Mouse (Mus musculus) thymus, postnatal 14 days (tissue): ENCODE measurements around the gene Myo15b.
"Not testable (repeated sequence)": the region's sequence is repeated elsewhere in the genome, so short reads cannot be mapped to it uniquely, and the experiment has no call there.

Source experiments
- DNase-seq: peaks from one replicate; pipeline ENCODE4 v3.0.0; 2021

The Myo15b gene

DNA sequence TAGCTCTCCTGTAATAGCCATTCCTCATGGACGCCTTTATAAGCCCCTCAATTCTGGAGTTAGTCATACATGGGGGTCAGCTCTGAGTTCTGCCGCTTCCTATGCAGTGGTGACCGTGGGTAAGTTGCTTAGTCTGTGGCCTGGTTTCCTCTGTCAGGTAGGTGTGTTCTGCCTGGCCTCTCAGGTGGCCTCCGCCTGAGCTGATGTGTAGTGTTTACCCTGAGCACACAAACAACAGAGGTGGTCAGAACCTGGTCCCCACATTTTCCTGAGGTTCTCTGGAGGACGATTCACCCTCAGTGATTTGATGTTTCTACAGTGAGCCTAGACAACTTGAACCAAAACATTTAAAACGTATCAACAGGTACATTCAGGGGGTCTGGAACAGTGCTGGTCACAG is 26.1 kb upstream of the Myo15b start:
- no peak for DNase-seq

DNA sequence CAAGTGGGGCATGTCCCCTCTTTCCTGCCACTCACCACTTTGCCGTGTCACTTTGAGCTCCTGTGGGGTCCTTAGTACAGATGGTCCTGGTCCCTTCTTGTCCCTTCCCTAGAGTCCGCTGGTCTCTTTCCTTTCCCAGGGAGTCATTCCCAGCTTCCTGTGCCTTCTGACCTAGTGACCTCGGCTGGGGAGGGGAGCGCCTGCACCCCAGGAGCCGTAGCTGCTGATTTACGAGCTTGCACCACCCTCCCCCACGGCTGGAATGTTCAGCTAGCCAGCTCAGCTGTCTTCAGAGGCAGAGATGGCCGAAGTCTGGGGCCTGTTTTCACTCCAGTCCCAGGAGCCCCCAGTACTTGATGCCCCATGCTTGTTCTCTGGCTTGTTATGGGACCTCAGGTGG is 25.7 kb upstream of the Myo15b start:
- no peak for DNase-seq

DNA sequence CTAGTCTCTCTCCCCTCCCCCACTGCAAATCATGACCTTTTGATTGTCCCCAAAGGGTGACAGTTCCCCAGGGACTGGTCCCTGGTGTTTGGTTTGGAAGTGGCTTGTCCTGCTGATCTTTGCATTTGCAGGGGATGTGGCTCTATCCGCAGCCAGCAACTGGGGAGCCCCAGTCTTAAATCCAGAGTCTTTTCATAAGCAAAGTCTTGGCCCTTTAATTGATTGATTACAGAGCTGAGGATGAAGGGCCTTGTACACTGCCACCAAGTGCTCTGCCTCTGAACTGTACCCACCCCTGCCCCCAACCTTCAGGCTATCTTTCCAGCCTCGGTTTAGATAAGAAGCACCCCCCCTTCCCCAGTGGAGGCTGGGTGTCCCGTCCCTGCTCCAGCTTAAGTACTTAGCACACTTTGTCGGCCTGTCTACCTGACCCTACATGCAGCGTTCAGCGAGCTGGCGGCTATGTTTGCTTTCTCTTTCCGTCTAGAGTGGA is 25.1 kb upstream of the Myo15b start:
- DNase-seq: no peak

DNA sequence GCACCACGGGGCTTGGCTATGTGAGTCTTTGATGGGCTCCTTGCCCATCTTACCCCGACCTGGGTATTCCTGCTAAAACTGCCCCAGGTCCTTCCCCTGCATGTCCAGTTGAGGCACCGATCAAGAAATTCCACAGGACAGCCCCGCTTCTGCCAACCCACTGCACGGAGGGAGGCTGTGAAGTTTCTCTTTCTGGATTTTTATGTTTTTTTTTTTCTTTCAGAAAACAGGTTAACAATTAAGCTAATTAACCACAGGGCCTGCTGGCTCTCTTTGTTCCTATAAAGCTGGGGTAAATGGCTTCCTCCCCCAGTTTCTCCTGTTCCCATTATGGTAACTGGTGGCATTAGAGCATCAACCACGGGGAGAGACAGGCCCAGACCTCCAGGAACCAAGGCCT is 24.2 kb upstream of the Myo15b start:
- no peak for DNase-seq

DNA sequence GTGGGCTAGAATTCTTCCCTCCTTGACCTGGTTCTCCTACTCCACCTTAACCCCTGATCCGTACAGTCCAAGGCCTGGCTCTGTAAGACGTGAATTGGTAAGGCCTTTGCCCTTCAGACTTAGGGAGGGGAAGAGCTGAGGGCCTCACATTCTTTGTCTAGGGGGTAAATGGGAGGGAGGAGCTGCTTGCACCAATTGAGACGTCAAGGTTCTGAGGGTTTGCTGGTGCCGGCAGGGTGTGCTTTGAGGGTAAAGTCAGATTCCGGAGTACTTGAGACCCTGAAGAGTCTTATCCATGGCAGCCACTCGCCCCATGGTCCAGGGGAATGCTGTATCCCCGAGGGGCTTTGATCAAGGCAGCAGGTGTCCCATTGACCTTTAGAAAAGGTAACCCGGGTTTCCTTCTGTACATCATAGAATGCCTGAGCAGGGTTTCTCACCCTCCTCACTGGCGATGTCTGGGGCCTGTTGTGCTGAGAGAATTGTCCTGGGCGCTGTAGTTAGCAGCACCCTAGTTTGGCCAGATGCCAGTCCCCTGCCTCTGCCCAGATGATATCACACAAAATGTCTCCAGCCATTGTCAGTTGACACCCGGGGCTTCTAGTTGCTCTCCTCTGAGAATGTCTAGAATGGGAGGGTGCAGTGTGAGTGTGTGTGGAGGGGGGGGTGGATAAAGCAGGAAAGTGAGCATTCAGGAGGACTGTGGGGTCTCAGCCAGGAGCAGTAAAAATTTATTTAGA is 21.4 kb upstream of the Myo15b start:
- no peak for DNase-seq

DNA sequence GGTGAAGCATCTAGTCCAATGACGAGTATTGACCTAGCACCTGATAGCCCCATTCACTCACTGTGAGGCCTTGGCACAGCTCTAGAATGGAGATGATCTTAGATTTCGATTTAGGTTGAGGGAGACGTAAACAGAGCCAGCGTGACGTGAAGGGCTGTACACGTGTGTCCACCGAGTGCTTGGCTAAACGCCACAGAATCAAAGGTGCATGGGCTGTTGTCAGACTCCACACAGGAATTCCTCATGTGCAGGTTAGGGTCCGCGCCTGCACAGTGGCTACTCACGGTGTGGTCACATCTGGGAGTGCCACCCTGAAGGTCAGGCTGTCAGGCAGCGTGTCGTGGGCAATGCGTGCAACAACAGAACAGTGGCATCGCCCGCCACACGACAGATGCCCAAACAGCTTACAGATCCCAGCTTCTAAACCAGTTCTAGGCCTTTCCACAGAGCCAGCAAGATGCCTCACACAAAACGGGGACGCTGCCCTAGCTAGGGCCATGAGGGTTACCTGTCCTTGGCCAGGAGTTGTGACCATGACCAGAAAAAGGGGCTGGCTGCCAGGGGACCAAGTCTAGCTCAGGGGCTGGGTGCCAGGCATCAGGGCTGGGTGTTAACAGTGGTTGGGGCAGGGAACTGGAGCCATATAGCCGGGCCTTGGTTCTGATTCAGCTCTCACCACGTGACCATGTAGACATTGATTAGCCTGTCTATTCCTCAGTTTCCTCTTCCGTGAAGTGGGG is 20.4 kb upstream of the Myo15b start:
- DNase-seq: no peak

DNA sequence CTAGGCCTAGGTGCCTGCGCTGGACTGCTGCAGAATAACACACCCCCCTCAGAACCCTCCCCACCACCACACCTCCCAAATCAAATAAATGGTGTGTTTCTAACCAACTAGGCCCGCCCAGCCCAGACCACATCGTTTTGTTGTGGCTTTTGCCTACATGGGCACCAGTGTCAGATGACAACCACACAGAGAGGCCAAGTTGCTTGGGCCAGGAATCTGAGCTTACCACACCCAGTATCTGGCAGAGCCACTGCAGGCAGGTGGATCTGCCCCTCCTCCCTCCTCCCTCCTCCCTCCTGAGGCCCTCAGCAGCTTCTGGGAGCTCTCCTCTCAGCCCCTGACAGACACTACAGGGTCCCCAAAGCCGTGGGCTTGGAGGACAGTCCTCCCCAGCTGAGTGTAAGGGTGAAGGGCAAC is 19.3 kb upstream of the Myo15b start:
- no peak for DNase-seq

DNA sequence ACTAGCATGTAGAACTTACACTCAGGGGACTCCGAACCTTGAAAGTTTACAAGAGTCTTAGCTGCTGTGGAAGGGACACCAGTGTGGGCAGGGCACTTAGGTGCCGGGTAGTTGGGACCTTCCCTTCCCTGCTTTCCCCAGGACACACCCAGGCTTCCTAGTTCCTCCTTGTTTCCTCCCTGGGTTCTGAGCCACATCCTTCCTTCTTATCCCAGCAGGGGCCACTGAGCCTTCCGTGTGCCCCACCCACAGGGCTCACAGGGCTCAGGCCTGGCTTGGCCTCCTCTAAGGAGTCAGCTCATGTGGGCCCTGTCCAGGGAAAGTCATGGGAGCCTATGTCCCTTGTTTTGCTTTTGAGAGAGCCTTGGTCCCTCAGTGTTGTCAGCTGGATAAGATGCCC is 18.5 kb upstream of the Myo15b start:
- DNase-seq: no peak

DNA sequence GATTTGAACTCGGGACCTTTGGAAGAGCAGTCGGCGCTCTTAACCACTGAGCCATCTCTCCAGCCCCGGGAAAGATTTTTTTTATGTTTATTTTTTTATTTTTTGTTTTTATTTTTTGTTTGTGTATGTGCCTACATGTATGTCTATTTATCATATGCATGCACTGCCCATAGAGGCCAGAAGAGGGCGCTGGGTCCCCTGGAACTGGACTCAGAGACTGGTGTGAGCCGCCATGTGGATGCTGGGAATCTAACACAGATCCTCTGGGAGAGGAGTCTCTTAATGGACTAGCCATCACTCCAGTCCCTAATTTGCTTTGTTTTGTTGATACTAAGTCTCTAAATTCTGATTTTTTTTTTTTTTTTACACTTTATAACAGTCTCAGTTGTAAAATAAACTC is 17.2 kb upstream of the Myo15b start:
- no peak for DNase-seq

DNA sequence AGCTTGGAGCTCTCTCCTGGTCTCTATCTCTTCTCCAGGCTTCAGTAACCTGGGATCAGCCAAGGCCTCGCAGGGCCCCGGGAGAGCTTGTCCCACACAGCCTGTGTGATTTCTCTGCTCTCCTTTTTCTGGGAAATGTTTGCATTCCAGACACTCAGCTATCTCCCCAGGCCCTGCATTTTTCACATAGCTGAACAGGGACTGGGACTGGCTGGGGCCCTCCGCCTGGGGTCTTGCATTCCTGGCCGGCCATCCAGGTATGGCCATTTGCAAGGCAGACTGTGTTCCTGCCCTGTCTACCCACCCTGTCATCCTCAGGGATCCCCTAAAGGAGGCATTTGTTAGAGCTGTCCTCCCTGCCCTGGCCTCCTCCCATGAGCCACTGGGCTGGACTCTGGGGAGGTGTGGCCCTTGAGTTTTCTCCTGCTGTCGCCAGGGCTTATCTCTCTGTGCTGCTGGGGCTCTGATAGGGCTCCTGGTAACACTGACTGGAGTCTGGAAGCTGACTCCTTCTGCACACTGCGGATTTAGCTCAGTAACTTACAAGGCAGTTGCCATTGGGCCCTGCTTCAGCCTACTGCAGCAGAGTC is 16.1 kb upstream of the Myo15b start:
- DNase-seq: no peak

DNA sequence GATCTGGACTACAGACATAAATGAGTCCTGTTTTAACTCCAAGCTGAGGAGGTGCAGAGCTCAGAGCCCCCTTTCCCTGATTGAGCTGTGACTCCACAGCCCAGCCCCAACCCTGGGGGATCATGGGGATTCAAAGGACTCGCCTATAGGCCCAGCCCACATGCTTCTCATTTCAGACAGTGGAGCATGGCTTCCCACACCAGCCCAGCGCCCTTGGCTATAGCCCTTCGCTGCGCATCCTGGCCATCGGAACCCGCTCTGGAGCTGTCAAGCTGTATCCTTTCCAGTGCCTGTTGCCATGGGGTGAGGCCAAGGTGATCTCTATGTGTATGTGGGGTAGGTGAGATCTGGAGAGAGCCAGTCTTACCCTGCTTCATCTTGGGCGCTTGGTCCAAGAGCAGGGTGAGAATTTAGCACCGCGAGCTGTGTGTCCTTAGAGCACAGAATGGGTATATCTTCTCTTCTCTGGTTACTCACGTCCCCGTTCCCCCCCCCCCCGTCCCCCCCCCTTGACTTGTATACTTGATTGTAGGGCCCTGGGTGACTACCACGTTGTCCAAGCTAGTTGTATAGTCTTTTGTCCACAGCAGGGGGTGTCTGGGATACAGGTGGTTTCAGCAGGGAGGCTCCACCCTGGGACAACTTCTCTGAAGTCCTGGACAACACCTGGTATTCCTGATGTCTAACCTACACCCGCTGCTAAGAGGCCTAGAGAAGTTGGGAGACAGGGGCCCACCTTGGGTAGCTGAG is 14.9 kb upstream of the Myo15b start:
- no peak for DNase-seq

DNA sequence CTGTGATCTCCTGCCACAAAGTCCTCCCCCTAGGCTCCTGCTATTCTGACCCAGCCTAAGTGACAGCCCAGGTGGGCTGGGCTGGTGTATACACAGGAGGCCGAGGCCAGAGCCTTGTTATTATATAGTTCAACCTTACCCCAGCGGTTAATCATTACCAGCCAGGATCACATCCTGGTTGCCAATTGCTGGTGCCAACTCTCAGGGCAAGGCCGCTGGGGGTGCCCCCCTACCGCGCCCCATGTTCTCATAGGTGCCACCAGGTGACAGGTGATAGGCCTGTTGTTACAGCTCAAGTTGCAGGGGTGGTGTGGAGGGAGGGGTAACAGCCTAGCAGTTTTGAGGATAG is 14.3 kb upstream of the Myo15b start:
- no peak for DNase-seq

DNA sequence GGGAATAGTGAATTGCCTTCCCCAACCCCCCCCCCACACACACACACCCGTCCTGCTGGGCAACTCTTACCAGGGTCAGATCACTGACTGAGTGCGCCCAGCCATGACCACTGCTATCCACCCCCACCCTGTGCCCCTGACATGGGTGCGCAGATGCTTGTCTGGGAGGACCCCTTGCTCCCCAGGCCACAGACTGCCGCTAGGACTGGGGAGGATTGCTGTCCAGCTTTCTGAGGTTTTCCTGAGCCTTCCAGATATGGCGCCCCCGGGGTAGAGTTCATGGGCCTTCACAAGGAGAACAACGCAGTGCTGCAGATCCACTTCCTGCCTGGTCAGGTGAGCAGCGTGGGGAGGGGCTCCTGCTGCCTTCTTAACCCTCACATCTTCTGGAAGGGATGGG is 14.0 kb upstream of the Myo15b start:
- DNase-seq: no peak

DNA sequence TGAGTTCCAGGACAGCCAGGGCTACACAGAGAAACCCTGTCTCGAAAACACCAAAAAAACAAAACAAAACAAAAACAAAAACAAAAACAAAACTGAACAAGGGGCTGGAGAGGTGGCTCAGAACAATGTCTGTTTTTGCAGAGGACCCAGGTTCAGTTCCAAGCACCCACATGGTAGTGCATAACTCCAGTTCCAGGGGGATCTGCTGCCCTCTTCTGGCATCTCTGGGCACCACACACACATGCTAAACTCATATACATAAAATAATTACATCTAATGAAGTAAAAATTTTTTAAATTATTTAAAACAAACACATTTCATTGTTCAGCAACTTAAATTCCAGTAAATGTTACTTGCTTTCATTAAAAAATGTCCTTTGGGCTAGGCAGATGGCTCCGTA is 12.4 kb upstream of the Myo15b start:
- no peak for DNase-seq

DNA sequence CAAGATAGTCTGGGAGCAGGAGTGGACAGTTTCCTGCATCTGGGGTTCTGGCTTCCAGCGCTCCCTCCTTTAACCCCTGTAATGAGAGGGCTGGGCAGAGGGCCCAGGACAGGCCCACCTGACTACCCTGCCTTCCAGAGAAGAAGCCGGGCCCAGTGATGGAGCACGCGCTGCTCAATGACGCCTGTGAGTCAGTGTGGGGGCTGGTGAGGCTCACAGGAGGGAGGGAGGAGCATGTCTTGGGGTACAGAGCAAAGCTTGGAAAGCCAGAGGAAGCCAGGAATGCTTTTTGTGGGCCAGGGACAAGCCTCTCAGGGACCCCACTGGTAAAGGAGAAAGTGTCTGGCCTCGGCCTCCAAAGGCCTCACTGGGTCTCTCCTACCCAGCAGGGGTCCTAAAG is 3.5 kb upstream of the Myo15b start:
- no peak for DNase-seq

DNA sequence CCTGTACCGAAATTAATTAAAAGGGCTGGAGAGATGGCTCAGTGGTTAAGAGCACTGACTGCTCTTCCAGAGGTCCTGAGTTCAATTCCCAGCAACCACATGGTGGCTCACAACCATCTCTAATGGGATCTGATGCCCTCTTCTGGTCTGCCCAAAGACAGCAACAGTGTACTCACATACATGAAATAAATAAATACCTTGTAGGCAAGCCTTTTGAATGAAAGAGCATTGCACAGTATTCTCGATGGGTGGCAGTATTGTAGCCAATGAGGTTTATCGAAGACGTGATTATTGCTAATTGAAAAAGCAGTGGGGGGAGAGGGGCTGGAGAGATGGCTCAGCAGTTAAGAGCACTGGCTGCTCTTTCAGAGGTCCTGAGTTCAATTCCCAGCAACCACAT is 1.1 kb upstream of the Myo15b start:
- DNase-seq: not testable (repeated sequence)

DNA sequence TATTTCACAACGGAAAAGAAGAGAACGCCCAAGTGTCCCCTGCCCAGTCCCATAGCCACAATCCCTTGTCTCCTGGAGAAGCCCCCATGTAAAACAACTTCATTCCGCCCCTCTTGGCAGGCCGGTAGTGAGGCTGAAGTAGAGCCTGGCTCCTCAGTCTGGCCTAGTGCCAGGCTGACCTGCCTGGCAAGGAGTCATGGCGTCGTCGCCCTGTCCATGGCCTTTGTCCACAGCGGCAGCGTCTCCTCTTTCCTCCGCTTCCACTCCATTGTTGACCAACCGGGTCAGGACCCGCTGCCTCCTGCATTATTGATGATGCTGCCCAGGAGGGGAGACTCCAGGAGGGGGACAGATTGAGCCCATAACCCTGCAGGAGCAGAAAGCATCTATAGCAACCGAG is 270 bp upstream of the Myo15b start:
- no peak for DNase-seq

DNA sequence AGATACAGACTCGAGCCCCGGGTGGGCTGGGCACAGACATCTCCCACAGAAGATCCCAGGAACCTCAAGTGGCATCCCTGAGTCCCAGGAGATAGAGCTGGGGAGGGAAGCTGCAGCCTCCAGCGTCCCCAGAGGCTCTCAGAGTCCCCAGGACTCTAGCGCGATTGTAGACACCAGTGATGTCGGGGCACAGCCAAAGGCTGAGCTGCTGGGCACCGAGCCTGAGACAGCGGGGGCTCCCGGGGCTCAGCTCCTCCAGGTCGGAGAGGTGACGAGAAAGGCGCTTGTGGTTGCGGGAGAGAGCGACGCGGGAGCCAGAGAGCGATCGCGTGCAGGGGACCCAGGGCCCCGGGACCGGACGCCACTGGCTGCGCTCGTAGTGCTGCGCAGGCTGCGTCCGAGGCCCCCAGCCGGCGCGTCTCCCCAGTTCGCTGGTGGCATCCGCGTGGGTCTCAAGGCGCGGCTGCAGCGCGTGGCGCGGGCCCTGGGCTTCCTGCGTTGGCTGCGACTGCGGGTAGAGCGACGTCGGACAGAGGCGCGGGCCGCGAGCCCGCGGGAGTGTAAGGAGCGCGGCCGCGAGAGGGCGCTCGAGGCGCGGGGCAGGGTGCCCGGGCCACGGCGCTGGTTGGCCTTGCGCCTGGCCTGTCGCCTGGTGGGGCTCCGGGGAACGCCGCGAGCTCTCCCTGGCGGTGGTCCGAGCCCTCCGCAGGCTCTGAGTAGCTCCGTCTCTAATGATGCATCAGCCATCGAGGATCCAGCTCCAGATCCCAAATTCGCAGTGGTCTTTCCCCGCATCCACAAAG is 1.1 kb downstream of the Myo15b start:
- DNase-seq: peak; percentile 89

DNA sequence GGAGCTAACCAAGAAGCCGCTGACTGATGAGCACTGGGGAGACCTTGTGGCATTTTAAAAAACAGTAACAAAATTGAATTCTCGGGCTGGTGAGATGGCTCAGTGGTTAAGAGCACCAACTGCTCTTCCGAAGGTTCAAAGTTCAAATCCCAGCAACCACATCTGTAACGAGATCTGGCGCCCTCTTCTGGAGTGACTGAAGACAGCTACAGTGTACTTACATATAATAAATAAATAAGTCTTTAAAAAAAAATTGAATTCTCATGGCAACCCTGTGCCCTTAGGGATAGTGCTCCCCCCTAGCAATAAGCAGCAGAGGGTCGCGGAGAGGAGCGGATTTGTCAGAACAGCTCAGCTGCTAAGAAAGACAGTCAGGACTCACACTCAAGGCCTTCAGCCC is 5.7 kb downstream of the Myo15b start:
- DNase-seq: no peak

DNA sequence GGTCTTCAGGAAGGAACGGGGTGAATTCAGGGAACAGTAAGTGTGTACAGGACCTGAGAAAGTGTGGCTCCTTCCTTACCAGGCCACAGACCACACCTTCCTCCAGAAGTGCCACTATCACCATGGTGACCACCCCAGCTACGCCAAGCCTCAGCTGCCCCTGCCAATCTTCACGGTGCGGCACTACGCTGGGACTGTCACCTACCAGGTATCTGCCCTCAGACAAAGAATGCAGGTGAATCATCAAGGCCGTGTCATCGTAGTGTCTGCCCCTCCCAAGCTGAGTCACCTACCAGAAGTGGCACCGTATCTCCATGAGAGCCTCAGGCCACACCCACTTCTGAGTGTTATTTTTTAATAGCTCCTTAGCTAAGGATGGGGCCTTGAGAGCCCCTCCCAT is 11.2 kb downstream of the Myo15b start:
- no peak for DNase-seq

DNA sequence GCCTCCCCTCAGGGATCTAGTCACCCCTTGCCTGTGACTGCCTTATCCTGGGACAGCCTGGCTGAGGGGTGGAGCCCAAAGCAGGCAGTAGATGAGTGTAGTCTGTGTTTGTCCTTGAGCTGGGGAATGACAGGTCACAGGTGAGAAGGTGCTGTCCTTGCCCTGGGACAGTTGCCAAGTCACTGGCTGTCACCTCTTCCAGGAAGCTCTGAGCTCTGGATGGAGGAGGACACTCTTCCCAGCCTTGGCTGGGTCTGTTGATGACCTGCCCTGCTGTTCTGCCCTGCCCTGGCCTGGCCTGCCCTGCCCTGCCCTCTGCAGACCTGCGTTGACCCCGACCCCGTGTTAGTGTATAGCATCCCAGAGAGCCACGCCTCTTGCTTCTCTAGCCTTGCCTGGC is 14.2 kb downstream of the Myo15b start:
- no peak for DNase-seq

DNA sequence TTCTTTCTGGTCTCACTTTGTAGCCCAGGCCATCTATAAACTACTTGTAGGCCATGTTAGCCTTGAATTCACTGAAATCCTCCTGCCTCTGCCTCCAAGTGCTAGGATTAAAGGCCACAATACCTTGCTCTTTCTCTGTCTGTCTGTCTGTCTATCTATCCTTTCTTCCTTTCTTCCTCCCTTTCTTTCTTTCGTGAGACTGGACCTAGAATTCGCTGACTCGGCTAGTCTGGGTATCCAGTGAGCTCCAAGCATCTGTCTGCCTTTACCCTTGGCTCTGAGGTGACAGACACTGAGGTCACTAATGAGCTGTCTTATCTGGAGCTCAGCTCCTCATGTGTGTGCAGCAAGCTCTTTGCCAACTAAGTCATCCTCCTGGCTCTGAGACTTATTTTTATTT is 17.7 kb downstream of the Myo15b start:
- DNase-seq: no peak

DNA sequence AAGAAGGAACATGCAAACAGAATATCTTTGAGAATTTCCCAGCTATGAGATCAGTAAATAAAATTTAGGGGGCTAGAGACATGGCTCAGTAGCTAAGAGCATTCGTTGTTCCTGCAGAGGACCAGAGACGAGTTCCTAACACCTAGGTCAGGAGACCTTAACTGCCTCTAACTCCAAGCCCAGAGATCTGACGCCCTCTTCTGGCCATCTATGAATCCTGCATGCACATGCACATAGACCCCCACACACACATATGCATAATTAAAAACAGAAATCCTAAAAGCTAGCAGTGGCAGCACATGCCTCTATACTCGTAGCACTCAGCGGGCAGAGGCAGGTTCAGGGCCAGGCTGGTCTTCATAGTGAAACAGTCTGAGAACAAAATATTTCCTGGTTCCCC is 18.2 kb downstream of the Myo15b start:
- no peak for DNase-seq
